Mouse (Mus musculus): ENCODE results near the gene Osbpl8. TPM values are rescaled to one million over a fixed set of nuclear protein-coding genes. Genes with fewer than 3 reads are reported as not detected.

The Osbpl8 gene
- polyA plus RNA-seq, 1 experiment: 10.7 TPM

- no peak for DNase-seq (ENCODE audit: low spot score)
Measured at GRCm38 (mm10) chr10:111155065-111155464, 9.5 kb upstream of the Osbpl8 start.

GRCm38 (mm10) chr10:111155571-111155970 lies 9.0 kb upstream of the Osbpl8 start:
- no peak for DNase-seq (ENCODE audit: low spot score)

GRCm38 (mm10) chr10:111156394-111157190 lies 8.0 kb upstream of the Osbpl8 start:
- no peak for DNase-seq (ENCODE audit: low spot score)

GRCm38 (mm10) chr10:111157241-111157659 lies 7.3 kb upstream of the Osbpl8 start:
- no peak for DNase-seq (ENCODE audit: low spot score)

- no peak for DNase-seq (ENCODE audit: low spot score)
Measured at GRCm38 (mm10) chr10:111159789-111160522, 4.6 kb upstream of the Osbpl8 start.

- no peak for DNase-seq (ENCODE audit: low spot score)
Measured at GRCm38 (mm10) chr10:111160540-111160939, 4.0 kb upstream of the Osbpl8 start.

GRCm38 (mm10) chr10:111161373-111161772 lies 3.2 kb upstream of the Osbpl8 start:
- DNase-seq (ENCODE audit: low spot score): no peak

- DNase-seq (ENCODE audit: low spot score): no peak
Measured at GRCm38 (mm10) chr10:111163025-111163424, 1.5 kb upstream of the Osbpl8 start.

- DNase-seq (ENCODE audit: low spot score): no peak
Measured at GRCm38 (mm10) chr10:111163601-111164240, 831 bp upstream of the Osbpl8 start.

- DNase-seq (ENCODE audit: low spot score): peak; percentile 44
Measured at GRCm38 (mm10) chr10:111165219-111165981, 848 bp downstream of the Osbpl8 start.

- DNase-seq (ENCODE audit: low spot score): no peak
Measured at GRCm38 (mm10) chr10:111166057-111166841, 1.7 kb downstream of the Osbpl8 start.

- DNase-seq (ENCODE audit: low spot score): no peak
Measured at GRCm38 (mm10) chr10:111167444-111167843, 2.9 kb downstream of the Osbpl8 start.

- DNase-seq (ENCODE audit: low spot score): no peak
Measured at GRCm38 (mm10) chr10:111168305-111168704, 3.8 kb downstream of the Osbpl8 start.

GRCm38 (mm10) chr10:111171246-111171934 lies 6.8 kb downstream of the Osbpl8 start:
- DNase-seq (ENCODE audit: low spot score): no peak

GRCm38 (mm10) chr10:111173589-111174247 lies 9.2 kb downstream of the Osbpl8 start:
- DNase-seq (ENCODE audit: low spot score): no peak

GRCm38 (mm10) chr10:111177336-111177735 lies 12.8 kb downstream of the Osbpl8 start:
- DNase-seq (ENCODE audit: low spot score): no peak

GRCm38 (mm10) chr10:111178024-111178423 lies 13.5 kb downstream of the Osbpl8 start:
- DNase-seq (ENCODE audit: low spot score): no peak

GRCm38 (mm10) chr10:111180633-111181032 lies 16.1 kb downstream of the Osbpl8 start:
- DNase-seq (ENCODE audit: low spot score): no peak

GRCm38 (mm10) chr10:111183634-111184270 lies 19.2 kb downstream of the Osbpl8 start:
- no peak for DNase-seq (ENCODE audit: low spot score)

All from urinary bladder, adult 2 months (tissue).